Mouse (Mus musculus) cortical plate, adult 2 months (tissue): ENCODE measurements around the gene C8a.

Experiments
- CTCF ChIP-seq: fragments of 200-500 bp; IDR thresholded peaks from 2 replicates; pipeline ENCODE4 v1.5.1; 2011; ENCODE audit warnings: mild to moderate bottlenecking, control low read depth, low read length; ENCODE audit not compliant: insufficient read depth; ENCODE audit errors: extremely low read depth
- POLR2A ChIP-seq: fragments of 200-500 bp; IDR thresholded peaks from 2 replicates; pipeline ENCODE4 v1.6.1; 2011; ENCODE audit warnings: mild to moderate bottlenecking, low read length, control low read depth; ENCODE audit not compliant: insufficient read depth; ENCODE audit errors: extremely low read depth

DNA sequence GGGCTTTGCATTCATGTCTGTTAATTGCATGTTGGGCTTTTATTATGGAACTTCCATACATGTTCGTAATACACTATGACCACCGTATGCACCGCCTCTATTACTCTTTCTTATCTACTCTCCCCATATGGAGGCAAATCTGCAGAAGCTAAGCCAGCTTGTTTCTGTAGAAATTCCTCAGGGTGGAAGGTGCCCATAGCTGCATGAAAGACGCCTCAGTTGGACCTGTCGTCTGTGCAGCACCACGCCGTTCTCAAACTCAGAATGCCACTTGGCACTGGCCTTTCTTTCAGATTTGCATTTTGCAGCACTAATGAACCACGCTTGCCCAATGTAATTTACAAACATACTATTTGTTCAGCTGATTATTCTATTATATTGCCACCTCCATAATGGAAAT lies 106.6 kb downstream of the C8a start:
- TF ChIP-seq CTCF (no peak), POLR2A (no peak)
